Mouse (Mus musculus) forebrain, embryonic 14.5 days (tissue): ENCODE measurements around the gene Fam160a2. TPM values are rescaled to one million over a fixed set of nuclear protein-coding genes. Genes with fewer than 3 reads are reported as not detected.
A peak's percentile ranks its signal among the peaks of the same experiment; 100 is the strongest.

ENCODE experiments used
- ATAC-seq: fragments of 200-750 bp; cut with Nextera tagmentation; 2 replicates; pipeline ENCODE4 v1.8.0; 2017; ENCODE audit warnings: mild to moderate bottlenecking, moderate library complexity
- DNase-seq: peaks from one replicate; pipeline ENCODE4 v3.0.0-alpha.2; 2015; ENCODE audit warnings: low spot score
- H3K27ac ChIP-seq: fragments of 300-500 bp; sonication (generic); 2 replicates; pipeline ENCODE4 v1.5.1; 2014; ENCODE audit warnings: low read depth, mild to moderate bottlenecking, control low read depth, low read length, moderate library complexity
- H3K27me3 ChIP-seq: fragments of 300-500 bp; sonication (generic); replicated peaks from 2 replicates; pipeline ENCODE4 v1.6.1; 2014; ENCODE audit warnings: low read length, control low read depth, mixed read lengths; ENCODE audit not compliant: control insufficient read depth, insufficient read depth
- H3K36me3 ChIP-seq: fragments of 300-500 bp; sonication (generic); 2 replicates; pipeline ENCODE4 v1.6.1; 2014; ENCODE audit warnings: low read length, control low read depth; ENCODE audit not compliant: control insufficient read depth, insufficient read depth
- H3K4me1 ChIP-seq: fragments of 300-500 bp; sonication (generic); 2 replicates; pipeline ENCODE4 v1.6.1; 2014; ENCODE audit warnings: antibody characterized with exemption, low read length, control low read depth; ENCODE audit not compliant: control insufficient read depth, insufficient read depth
- H3K4me2 ChIP-seq: fragments of 300-500 bp; sonication (generic); 2 replicates; pipeline ENCODE4 v1.6.1; 2014; ENCODE audit warnings: mild to moderate bottlenecking, control low read depth, low read length
- H3K4me3 ChIP-seq: fragments of 300-500 bp; sonication (generic); 2 replicates; pipeline ENCODE4 v1.5.1; 2014; ENCODE audit warnings: low read depth, low read length, control low read depth
- H3K9ac ChIP-seq: fragments of 300-500 bp; sonication (generic); 2 replicates; pipeline ENCODE4 v1.6.1; 2014; ENCODE audit warnings: mild to moderate bottlenecking, low read length, control low read depth, moderate library complexity
- H3K9me3 ChIP-seq: fragments of 300-500 bp; sonication (generic); replicated peaks from 2 replicates; pipeline ENCODE4 v1.6.1; 2016; ENCODE audit warnings: low read length, control low read depth, mixed read lengths; ENCODE audit not compliant: control insufficient read depth
- WGBS: fragments of 180-500 bp; shearing (Covaris S2); extraction: QIAGEN DNeasy Blood & Tissue Kit; methylation state at CpG from one replicate; pipeline ENCODE4 v1.1.7; 2014; 5-methylcytosine and 5-hydroxymethylcytosine counted together
- polyA plus RNA-seq: library from polyadenylated mRNA; unstranded; fragments of >200 nt; fragmentation: Nextera tagmentation; extraction: Ambion mirVana; gene quantifications from 2 replicates; pipeline ENCODE4 v1.2.1, GENCODE M21; 2014

Fam160a2 gene
- polyA plus RNA-seq = 30.4 and 39.8 TPM in 2 replicates

DNA sequence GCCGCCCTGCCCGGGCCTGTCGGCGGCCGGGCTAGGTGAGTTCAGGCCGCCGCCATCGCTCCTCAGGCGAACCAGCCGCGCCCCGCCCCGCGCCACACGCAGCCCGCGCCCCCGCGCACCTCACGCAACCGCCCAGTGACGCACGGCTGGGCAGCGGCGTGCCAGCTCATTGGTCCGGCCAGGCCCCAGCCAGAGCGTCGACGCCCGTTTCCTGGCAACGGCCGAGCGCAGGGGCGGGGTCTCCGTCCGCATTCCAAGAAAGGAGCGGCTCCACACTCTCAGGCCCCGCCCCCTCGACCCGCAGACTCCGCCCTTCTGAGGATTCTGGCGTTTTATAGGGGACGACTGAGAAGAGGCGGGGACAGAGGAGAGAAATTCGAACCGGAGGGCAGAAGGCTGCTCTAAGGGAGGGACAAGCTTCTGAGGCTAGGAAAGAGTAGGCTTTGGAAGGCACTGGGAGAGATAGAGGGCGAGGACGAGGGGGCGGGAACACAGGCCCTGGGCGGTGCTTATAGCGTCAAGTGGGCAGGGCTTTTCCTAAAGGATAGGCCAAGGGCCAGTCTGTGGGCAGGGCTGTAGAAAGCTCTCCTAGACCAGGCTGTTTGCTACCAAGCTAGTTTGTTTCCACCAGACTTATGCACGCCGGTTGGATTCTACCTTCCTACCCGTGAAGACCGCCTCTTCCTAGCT is at the start of gene Fam160a2:
TSS of gene Fam160a2 (minus strand) at position 120 of the 690 bp plus-strand sequence.
- Histone ChIP-seq H3K4me2 (peak within 1 kb of the TSS; percentile 74), H3K9ac (peak within 1 kb of the TSS; percentile 84), H3K4me1 (peaks cover 6% of the 10 kb centered on the region; the same call in 1 of the 2 replicates), H3K4me3 (peak within 1 kb of the TSS; percentile 81), H3K36me3 (no peaks in the 10 kb centered on the region), H3K9me3 (no peaks in the 10 kb centered on the region), H3K27me3 (no peaks in the 10 kb centered on the region), H3K27ac (peak within 1 kb of the TSS; percentile 58)
- peak; percentile 98 for ATAC-seq
- under 1% methylated on average over 55 of the region's 55 CpGs for WGBS
- peak; percentile 99 for DNase-seq

DNA sequence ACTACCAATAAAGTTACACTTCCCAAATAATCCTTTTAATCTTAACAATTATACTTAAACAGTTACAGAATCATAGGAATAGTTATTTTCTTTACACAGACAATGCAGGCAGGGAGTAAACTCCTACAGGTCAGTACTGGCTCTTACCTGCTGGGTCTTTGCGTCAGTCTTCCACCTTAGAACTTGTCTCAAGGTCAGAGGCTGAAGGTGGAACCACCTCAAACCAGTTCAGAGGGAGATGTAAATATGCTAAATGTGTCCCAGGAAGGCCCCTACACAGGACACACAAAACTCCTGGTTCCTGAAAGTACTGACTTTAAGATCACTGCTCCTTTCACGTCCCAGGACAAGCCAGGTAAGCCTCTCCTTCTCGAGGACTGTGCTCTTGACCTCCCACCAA is 45.2 kb upstream of the Fam160a2 start:
- Histone ChIP-seq H3K4me1 (no peaks in the 10 kb centered on the region), H3K4me3 (no peak overlapping the region), H3K9ac (no peak overlapping the region), H3K9me3 (no peaks in the 10 kb centered on the region), H3K4me2 (no peak overlapping the region), H3K27ac (no peak overlapping the region), H3K36me3 (no peaks in the 10 kb centered on the region), H3K27me3 (no peaks in the 10 kb centered on the region)
- DNase-seq (no peak), ATAC-seq (no peak)
- WGBS = 86% methylated on average over 3 of the region's 3 CpGs

DNA sequence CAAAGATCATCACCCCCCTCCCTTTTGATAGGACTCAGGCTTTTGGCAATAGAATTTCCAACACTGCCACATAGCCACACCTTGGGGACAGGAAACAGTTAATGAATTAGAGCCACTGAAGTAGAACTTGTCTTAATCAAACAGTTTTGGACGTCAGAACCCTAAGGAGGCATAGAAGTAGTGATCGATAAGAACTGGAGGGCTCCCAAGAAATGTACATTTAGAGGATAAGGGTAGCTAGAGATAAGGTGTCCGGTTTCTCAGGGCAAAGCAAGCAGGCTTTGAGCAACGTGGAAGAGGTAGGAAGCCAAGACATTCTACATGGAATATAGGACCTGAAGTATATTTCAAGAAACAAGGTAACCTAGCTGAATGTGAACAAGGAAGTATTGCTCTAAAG is 41.6 kb upstream of the Fam160a2 start:
- H3K4me3 ChIP-seq = no peak overlapping the region
- H3K9me3 ChIP-seq = no peaks in the 10 kb centered on the region
- no peaks in the 10 kb centered on the region for H3K4me1 ChIP-seq
- no peak for ATAC-seq
- no peaks in the 10 kb centered on the region for H3K27me3 ChIP-seq
- H3K4me2 ChIP-seq = no peak overlapping the region
- no peak overlapping the region for H3K27ac ChIP-seq
- 75% methylated on average over 4 of the region's 4 CpGs for WGBS
- no peak overlapping the region for H3K9ac ChIP-seq
- DNase-seq = no peak
- no peaks in the 10 kb centered on the region for H3K36me3 ChIP-seq

DNA sequence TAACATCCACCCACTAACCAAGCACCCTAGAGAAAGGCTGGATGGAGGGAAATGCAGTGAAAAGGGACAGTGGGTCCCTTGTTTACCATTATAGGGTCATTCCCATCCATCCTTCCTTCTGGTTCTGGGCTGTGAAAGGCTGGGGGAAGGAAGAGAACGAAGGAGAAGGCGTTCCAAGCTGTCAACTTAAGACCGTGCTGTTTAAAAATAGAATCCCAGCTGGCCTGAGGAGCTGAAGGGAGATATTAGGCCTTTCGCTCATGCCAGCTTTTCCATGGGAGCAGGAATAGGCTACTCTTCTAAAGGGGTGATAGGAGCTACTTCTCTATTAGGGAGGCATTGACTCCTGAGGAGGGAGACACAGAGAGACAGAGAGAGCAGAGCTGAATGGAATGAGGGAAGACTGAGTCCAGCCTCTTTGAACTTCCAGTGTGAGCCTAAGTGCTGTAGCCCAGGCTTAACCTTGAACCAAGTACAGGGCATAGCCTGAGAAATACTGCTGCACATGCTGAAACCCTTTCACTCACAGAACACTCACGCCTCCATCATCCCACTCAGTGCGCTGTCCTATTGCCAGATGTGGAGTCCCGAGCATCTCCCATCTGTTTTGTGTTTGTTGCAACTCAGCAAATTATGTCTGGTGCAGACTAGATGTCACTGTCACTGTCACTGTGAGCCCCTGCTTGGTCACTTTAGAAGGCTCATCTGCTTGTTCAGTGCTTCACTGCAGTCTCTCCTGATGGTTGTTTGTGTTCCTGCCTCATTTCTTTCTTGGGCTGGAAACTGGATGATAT is 38.3 kb upstream of the Fam160a2 start:
- Histone ChIP-seq H3K27ac (no peak overlapping the region), H3K36me3 (no peaks in the 10 kb centered on the region), H3K9me3 (no peaks in the 10 kb centered on the region), H3K4me1 (no peaks in the 10 kb centered on the region), H3K4me3 (no peak overlapping the region), H3K4me2 (no peak overlapping the region), H3K27me3 (no peaks in the 10 kb centered on the region), H3K9ac (no peak overlapping the region)
- no peak for DNase-seq
- 86% methylated on average over 7 of the region's 7 CpGs for WGBS
- ATAC-seq = no peak

DNA sequence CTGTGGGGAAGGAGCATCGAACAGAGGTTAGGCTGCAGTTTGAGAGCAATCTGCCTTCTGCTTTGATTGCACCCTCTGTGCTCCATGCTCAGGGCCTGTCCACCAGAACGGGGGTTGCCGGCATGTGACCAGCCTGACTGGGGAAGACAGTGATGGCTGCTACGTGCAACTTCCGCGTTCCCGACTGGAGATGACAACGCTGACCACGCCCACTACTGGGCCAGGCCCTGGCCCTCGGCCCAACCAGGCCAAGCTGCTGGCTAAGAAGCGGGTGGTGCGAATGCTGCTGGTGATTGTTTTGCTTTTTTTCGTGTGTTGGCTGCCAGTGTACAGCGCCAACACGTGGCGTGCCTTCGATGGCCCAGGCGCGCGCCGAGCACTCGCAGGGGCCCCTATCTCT is 34.9 kb upstream of the Fam160a2 start:
- H3K9me3 ChIP-seq = no peaks in the 10 kb centered on the region
- H3K27ac ChIP-seq = no peak overlapping the region
- no peak overlapping the region for H3K4me3 ChIP-seq
- H3K9ac ChIP-seq = no peak overlapping the region
- no peak overlapping the region for H3K4me2 ChIP-seq
- H3K36me3 ChIP-seq = no peaks in the 10 kb centered on the region
- H3K4me1 ChIP-seq = no peaks in the 10 kb centered on the region
- DNase-seq = no peak
- ATAC-seq = no peak
- 88% methylated on average over 22 of the region's 22 CpGs for whole genome bisulfite sequencing
- H3K27me3 ChIP-seq = no peaks in the 10 kb centered on the region

DNA sequence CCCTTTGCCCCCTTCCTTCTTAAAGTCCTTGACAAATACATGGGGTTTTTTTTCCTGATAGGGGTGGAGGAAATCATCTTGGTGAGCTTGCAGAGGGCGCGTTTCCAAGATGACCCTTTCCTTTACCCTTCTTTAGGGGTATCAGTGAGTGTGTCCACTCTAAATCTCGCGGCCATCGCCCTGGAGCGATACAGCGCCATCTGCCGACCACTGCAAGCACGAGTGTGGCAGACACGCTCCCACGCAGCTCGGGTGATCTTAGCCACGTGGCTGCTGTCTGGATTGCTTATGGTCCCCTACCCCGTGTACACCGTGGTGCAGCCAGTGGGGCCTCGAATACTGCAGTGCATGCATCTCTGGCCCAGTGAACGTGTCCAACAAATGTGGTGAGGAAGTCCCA is 34.0 kb upstream of the Fam160a2 start:
- Histone ChIP-seq H3K27me3 (no peaks in the 10 kb centered on the region), H3K27ac (no peak overlapping the region), H3K4me1 (no peaks in the 10 kb centered on the region), H3K9me3 (no peaks in the 10 kb centered on the region), H3K36me3 (no peaks in the 10 kb centered on the region), H3K4me3 (no peak overlapping the region), H3K4me2 (no peak overlapping the region), H3K9ac (no peak overlapping the region)
- no peak for ATAC-seq
- WGBS = 84% methylated on average over 17 of the region's 17 CpGs
- DNase-seq = no peak

DNA sequence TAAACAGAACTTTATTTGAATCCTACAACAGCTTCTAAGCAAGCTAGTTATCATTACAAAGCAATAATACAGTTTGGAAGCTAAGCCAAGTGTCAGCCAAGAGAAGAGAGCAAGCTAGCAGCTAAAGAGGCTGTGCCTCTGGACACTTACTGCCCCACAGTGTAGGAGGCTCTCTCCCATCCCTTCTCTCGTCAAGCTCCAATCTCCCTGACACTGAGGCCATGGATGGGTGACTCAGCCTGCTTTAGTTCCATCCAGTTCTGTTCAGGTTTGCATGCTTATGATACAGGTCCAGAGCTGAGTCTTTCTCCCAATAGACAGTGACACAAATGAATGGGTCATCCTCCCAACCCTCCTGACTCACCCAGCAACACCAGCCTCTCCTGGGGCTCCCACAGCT is 32.2 kb upstream of the Fam160a2 start:
- WGBS = 60% methylated on average over 1 of the region's 1 CpGs
- no peaks in the 10 kb centered on the region for H3K4me1 ChIP-seq

DNA sequence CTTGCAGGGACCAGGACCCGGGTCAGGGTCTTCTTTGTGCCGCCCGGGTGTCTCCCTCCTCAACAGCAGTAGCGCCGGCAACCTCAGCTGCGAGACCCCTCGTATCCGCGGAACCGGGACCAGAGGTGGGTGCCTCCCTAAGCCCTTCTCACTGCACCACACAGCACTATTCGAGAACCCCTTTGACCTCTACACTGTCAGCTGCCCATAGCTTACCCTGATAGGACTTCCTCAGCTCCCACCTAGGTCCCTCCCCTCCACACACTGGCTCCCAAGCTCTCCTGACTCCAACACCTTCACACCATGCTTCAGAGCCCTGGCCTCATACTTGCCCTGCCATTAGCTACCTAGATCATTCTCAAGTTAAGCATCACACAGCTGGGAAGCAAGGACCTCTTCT is 26.2 kb upstream of the Fam160a2 start:
- no peak for DNase-seq
- H3K27me3 ChIP-seq = peaks cover 4% of the 10 kb centered on the region; the same call in 1 of the 2 replicates
- 2% methylated on average over 11 of the region's 11 CpGs for WGBS

More for the DNA sequence above, 32.2 kb upstream of the Fam160a2 start:
- H3K36me3 ChIP-seq = no peaks in the 10 kb centered on the region
- no peaks in the 10 kb centered on the region for H3K9me3 ChIP-seq
- no peak overlapping the region for H3K27ac ChIP-seq
- no peaks in the 10 kb centered on the region for H3K27me3 ChIP-seq
- H3K9ac ChIP-seq = no peak overlapping the region
- no peak overlapping the region for H3K4me3 ChIP-seq
- ATAC-seq (no peak), DNase-seq (no peak)
- H3K4me2 ChIP-seq = no peak overlapping the region

More for the DNA sequence above, 26.2 kb upstream of the Fam160a2 start:
- Histone ChIP-seq H3K4me3 (peak overlapping the region; percentile 44), H3K4me2 (peak overlapping the region; percentile 85), H3K36me3 (no peaks in the 10 kb centered on the region), H3K4me1 (peaks cover 4% of the 10 kb centered on the region; the same call in 1 of the 2 replicates), H3K27ac (no peak overlapping the region), H3K9ac (peak overlapping the region; percentile 60), H3K9me3 (no peaks in the 10 kb centered on the region)
- ATAC-seq = peak; percentile 57
